14 mouse cellular contexts compared by ENCODE assay signal in the genomic region with DNA sequence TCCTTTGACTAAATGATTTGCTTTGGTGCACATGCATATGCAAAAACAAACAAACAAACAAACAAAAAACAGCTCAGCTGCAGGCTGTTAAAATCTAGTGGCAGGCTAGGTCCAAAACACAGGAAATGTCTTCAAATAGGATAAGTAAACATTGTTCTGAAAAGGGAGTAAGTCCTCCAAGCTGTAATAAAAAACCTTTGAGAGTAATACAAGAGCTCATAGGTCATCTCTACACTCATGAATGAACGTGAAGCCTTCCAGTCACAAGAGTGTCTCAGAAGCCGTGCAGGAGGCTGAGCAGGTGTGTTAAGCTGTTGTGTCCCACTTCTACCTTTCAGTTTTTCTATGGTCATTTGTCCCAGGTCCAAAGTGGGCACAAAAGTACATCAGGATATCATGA.
DNase-seq lines count a peak whose midpoint lies in the region; ATAC-seq and TF ChIP-seq lines count a peak whose summit lies in the region.
"Had no signal": no experiment of that assay in that cellular context is flagged by ENCODE, and none has a peak within 500 bp of the region (broad histone marks: within the 10 kb centered on the region; RNA-seq: fewer than 3 reads in every experiment).

No protein-coding gene starts in this region.

- DNase-seq in heart, postnatal 14 days = no peak
- peak; percentile 70 for DNase-seq in kidney, postnatal 0 days (ENCODE audit: low spot score)
- DNase-seq in kidney, adult 11 months = no peak
- no peak for DNase-seq in layer of hippocampus, adult 9-11 months
- no peak for DNase-seq in adrenal gland, postnatal 14 days
- DNase-seq: layer of hippocampus, postnatal 36 days had no signal

- 84% methylated on average over 2 of the region's 2 CpGs for WGBS in heart, embryonic 12.5 days
- 17% methylated on average over 2 of the region's 2 CpGs for WGBS in kidney, postnatal 0 days
- 5% methylated on average over 2 of the region's 2 CpGs for WGBS in intestine, postnatal 0 days

- TF ChIP-seq CTCF in kidney, postnatal 0 days (IDR thresholded peaks at IDR 0.05; ENCODE audit: low read depth) = no peak
- TF ChIP-seq CTCF in bone marrow macrophage, adult 2 months (IDR thresholded peaks at IDR 0.05; ENCODE audit: low read depth, low read length) = no peak
- TF ChIP-seq CTCF in intestine, postnatal 0 days (IDR thresholded peaks at IDR 0.05; ENCODE audit: low read depth) = no peak

- no peak for ATAC-seq in heart, embryonic 12.5 days (ENCODE audit: insufficient number of reproducible peaks, low FRiP score)
- no peak for ATAC-seq in kidney, postnatal 0 days (replicated peaks; ENCODE audit: low FRiP score, low read depth)
- ATAC-seq in intestine, postnatal 0 days = peak; percentile 81
- ATAC-seq: forebrain, embryonic 15.5 days; hindbrain, embryonic 16.5 days; midbrain, embryonic 13.5 days had no signal

- peak overlapping the region; percentile 9; the same call in 1 of the 2 replicates for H3K4me2 ChIP-seq in heart, embryonic 12.5 days
- peak overlapping the region; percentile 23; the same call in 1 of the 2 replicates for H3K4me2 ChIP-seq in kidney, postnatal 0 days (ENCODE audit: low read length)
- peak overlapping the region; percentile 47 for H3K4me2 ChIP-seq in intestine, postnatal 0 days (replicated peaks; ENCODE audit: low read depth)
- H3K4me2 ChIP-seq: embryonic facial prominence, embryonic 12.5 days; forebrain, embryonic 15.5 days; liver, embryonic 11.5 days; midbrain, embryonic 13.5 days had no signal

- H3K4me1 ChIP-seq in heart, embryonic 12.5 days (replicated peaks) = peaks cover 9% of the 10 kb centered on the region; the same call in 1 of the 2 replicates
- H3K4me1 ChIP-seq in kidney, postnatal 0 days (replicated peaks; ENCODE audit: insufficient read depth, low read length) = peaks cover 6% of the 10 kb centered on the region; the same call in 1 of the 2 replicates
- H3K4me1 ChIP-seq in bone marrow macrophage, adult 2 months (ENCODE audit: control insufficient read depth, insufficient read depth, low read length) = peaks cover 33% of the 10 kb centered on the region
- H3K4me1 ChIP-seq in intestine, postnatal 0 days (replicated peaks; ENCODE audit: control insufficient read depth, insufficient read depth, low read length) = peaks cover 7% of the 10 kb centered on the region; the same call in 1 of the 2 replicates
- H3K4me1 ChIP-seq: embryonic facial prominence, embryonic 12.5 days; forebrain, embryonic 15.5 days; midbrain, embryonic 13.5 days had no signal

- 0 out of 2 replicates have a peak, but pooled peaks cover 2% of the 10 kb centered on the region for H3K9me3 ChIP-seq in heart, embryonic 12.5 days (replicated peaks)
- H3K9me3 ChIP-seq in kidney, postnatal 0 days (replicated peaks; ENCODE audit: low read length) = no peaks in the 10 kb centered on the region
- H3K9me3 ChIP-seq in intestine, postnatal 0 days (ENCODE audit: control insufficient read depth) = no peaks in the 10 kb centered on the region
- H3K9me3 ChIP-seq: embryonic facial prominence, embryonic 12.5 days; forebrain, embryonic 15.5 days; midbrain, embryonic 13.5 days had no signal

- no peaks in the 10 kb centered on the region for H3K27me3 ChIP-seq in heart, embryonic 12.5 days (replicated peaks)
- no peaks in the 10 kb centered on the region for H3K27me3 ChIP-seq in kidney, postnatal 0 days (ENCODE audit: insufficient read depth, low read length)
- no peaks in the 10 kb centered on the region for H3K27me3 ChIP-seq in intestine, postnatal 0 days (replicated peaks; ENCODE audit: control insufficient read depth, insufficient read depth, low read length)
- H3K27me3 ChIP-seq: embryonic facial prominence, embryonic 12.5 days; forebrain, embryonic 15.5 days had no signal

- no peak for TF ChIP-seq POLR2A in bone marrow macrophage, adult 2 months (IDR thresholded peaks at IDR 0.05; ENCODE audit: borderline replicate concordance, low read depth, low read length)

- intact Hi-C loops in heart, postnatal 14 days (cut with DNase I) = no loop called here

- no peaks in the 10 kb centered on the region for H3K36me3 ChIP-seq in heart, embryonic 12.5 days
- H3K36me3 ChIP-seq in kidney, postnatal 0 days (ENCODE audit: insufficient read depth, low read length) = no peaks in the 10 kb centered on the region
- 0 out of 2 replicates have a peak, but pooled peaks cover 3% of the 10 kb centered on the region for H3K36me3 ChIP-seq in intestine, postnatal 0 days (ENCODE audit: control insufficient read depth, insufficient read depth)
- H3K36me3 ChIP-seq: embryonic facial prominence, embryonic 12.5 days; forebrain, embryonic 15.5 days; midbrain, embryonic 13.5 days had no signal

- no peak overlapping the region for H3K9ac ChIP-seq in heart, embryonic 12.5 days
- no peak overlapping the region for H3K9ac ChIP-seq in kidney, postnatal 0 days (ENCODE audit: low read depth, low read length)
- H3K9ac ChIP-seq in intestine, postnatal 0 days (ENCODE audit: low read depth, low read length) = no peak overlapping the region
- H3K9ac ChIP-seq: embryonic facial prominence, embryonic 12.5 days; forebrain, embryonic 15.5 days; midbrain, embryonic 13.5 days had no signal

- no peak overlapping the region for H3K27ac ChIP-seq in heart, embryonic 12.5 days (ENCODE audit: poor library complexity, severe bottlenecking)
- 0 out of 2 replicates have a peak overlapping the region, but pooled peaks have one; percentile 32 for H3K27ac ChIP-seq in kidney, postnatal 0 days
- peak overlapping the region; percentile 74 for H3K27ac ChIP-seq in bone marrow macrophage, adult 2 months (ENCODE audit: insufficient read depth, low read depth, low read length)
- H3K27ac ChIP-seq in intestine, postnatal 0 days (ENCODE audit: low read depth, low read length) = peak overlapping the region; percentile 73
- H3K27ac ChIP-seq: embryonic facial prominence, embryonic 12.5 days; forebrain, embryonic 15.5 days; midbrain, embryonic 13.5 days had no signal

- no peak overlapping the region for H3K4me3 ChIP-seq in heart, embryonic 12.5 days
- no peak overlapping the region for H3K4me3 ChIP-seq in kidney, postnatal 0 days (replicated peaks; ENCODE audit: low read depth, low read length)
- no peak overlapping the region for H3K4me3 ChIP-seq in bone marrow macrophage, adult 2 months (ENCODE audit: insufficient read depth, low read length)
- no peak overlapping the region for H3K4me3 ChIP-seq in intestine, postnatal 0 days (ENCODE audit: low read depth, low read length)
- H3K4me3 ChIP-seq: embryonic facial prominence, embryonic 12.5 days; forebrain, embryonic 15.5 days; midbrain, embryonic 13.5 days had no signal
